Mouse (Mus musculus) liver, postnatal 0 days (tissue): ENCODE measurements around the gene Gm16181. TPM values are rescaled to one million over a fixed set of nuclear protein-coding genes. Genes with fewer than 3 reads are reported as not detected.
A peak's percentile ranks its signal among the peaks of the same experiment; 100 is the strongest.

Experiments used
- ATAC-seq: fragments of 200-750 bp; cut with Nextera tagmentation; 2 replicates; pipeline ENCODE4 v1.8.0; 2017; ENCODE audit warnings: mild to moderate bottlenecking, moderate library complexity
- DNase-seq: peaks from one replicate; pipeline ENCODE4 v3.0.0-alpha.2; 2016
- H3K27ac ChIP-seq: fragments of 300-500 bp; sonication (generic); 2 replicates; pipeline ENCODE4 v1.5.1; 2014; ENCODE audit warnings: antibody characterized with exemption, moderate library complexity, mild to moderate bottlenecking, low read depth
- H3K27me3 ChIP-seq: fragments of 300-500 bp; sonication (generic); 2 replicates; pipeline ENCODE4 v1.6.1; 2014; ENCODE audit warnings: low read length, control low read depth, mixed read lengths; ENCODE audit not compliant: insufficient read depth
- H3K36me3 ChIP-seq: fragments of 300-500 bp; sonication (generic); replicated peaks from 2 replicates; pipeline ENCODE4 v1.6.1; 2014; ENCODE audit warnings: mild to moderate bottlenecking, control low read depth, low read length, moderate library complexity, mixed read lengths; ENCODE audit not compliant: insufficient read depth
- H3K4me1 ChIP-seq: fragments of 300-500 bp; sonication (generic); 2 replicates; pipeline ENCODE4 v1.6.1; 2014; ENCODE audit warnings: antibody characterized with exemption, mild to moderate bottlenecking, control low read depth; ENCODE audit not compliant: insufficient read depth
- H3K4me2 ChIP-seq: fragments of 300-500 bp; sonication (generic); 2 replicates; pipeline ENCODE4 v1.6.1; 2014; ENCODE audit warnings: low read depth, mild to moderate bottlenecking, low read length, moderate library complexity, mixed read lengths
- H3K4me3 ChIP-seq: fragments of 300-500 bp; sonication (generic); 2 replicates; pipeline ENCODE4 v1.5.1; 2014; ENCODE audit warnings: low read depth, low read length
- H3K9ac ChIP-seq: fragments of 300-500 bp; sonication (generic); replicated peaks from 2 replicates; pipeline ENCODE4 v1.6.1; 2014; ENCODE audit warnings: mild to moderate bottlenecking, moderate library complexity
- H3K9me3 ChIP-seq: fragments of 300-500 bp; sonication (generic); 2 replicates; pipeline ENCODE4 v1.6.1; 2016; ENCODE audit warnings: mild to moderate bottlenecking, control low read depth, low read length, mixed read lengths
- CTCF ChIP-seq: sonication (generic); IDR thresholded peaks from 2 replicates; pipeline ENCODE4 v1.5.1; 2016; ENCODE audit warnings: antibody characterized with exemption, low read depth
- EP300 ChIP-seq: IDR thresholded peaks from 2 replicates; pipeline ENCODE4 v1.6.1; 2016; ENCODE audit warnings: antibody characterized with exemption, low read depth, mild to moderate bottlenecking
- WGBS: fragments of 180-500 bp; shearing (Covaris S2); extraction: QIAGEN DNeasy Blood & Tissue Kit; methylation state at CpG from one replicate; pipeline ENCODE4 v1.1.7; 2014; ENCODE audit not compliant: insufficient replicate concordance; 5-methylcytosine and 5-hydroxymethylcytosine counted together
- polyA plus RNA-seq: library from polyadenylated mRNA; unstranded; fragments of >200 nt; fragmentation: Nextera tagmentation; extraction: Ambion mirVana; gene quantifications from 2 replicates; pipeline ENCODE4 v1.2.1, GENCODE M21; 2015

Gene Gm16181
- polyA plus RNA-seq, result 0.22 TPM in 2 replicates

DNA sequence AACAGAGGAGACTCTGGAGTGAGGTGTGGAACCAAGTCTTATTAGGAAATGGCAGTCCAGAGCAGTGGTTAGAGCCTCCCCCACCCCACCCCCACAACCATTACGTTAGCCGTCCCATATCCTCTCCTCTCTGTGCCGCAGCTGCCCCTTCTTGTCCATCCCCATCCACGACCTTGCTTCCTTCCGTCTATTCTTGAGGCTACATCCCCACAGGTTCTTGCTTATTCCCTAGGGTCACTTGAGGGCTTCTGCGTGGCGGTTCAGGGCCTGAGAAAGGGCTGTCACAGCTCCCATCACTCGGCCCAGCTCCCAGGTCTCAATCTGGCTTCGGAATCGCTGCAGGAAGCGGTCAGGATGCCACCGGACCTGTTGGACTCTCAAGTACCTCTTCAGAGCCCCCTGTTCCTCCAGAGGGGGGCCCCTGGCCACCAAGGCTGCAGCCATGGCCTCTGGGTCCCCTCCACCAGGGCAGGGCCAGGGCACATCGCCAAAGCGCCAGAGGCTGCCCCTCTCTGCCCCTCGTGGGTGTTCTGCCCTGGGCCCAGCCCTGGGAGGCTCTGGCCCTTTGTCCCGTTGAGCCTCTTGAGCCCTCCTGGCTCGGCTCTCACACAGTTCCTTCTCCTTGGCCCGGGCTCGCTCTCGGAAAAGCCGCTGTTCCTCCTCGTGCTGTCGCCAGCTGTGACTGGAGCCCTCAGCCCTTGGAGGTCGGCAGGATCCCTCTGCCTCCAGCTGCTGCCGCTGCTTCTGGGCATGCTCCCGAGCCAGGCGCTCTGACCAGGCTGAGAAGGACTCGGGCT lies at the start of gene Gm16181:
TSS of gene Gm16181 (plus strand) at position 679 of the 797 bp plus-strand sequence.
- no peaks in the 10 kb centered on the region for H3K9me3 ChIP-seq
- H3K4me1 ChIP-seq, result peaks cover 30% of the 10 kb centered on the region
- TF ChIP-seq CTCF (no peak), EP300 (no peak)
- H3K27ac ChIP-seq, result peak within 1 kb of the TSS; percentile 80
- ATAC-seq, result no peak
- H3K36me3 ChIP-seq, result peaks cover 14% of the 10 kb centered on the region; the same call in 1 of the 2 replicates
- H3K4me2 ChIP-seq, result peak within 1 kb of the TSS; percentile 56
- peaks cover 4% of the 10 kb centered on the region; the same call in 1 of the 2 replicates for H3K27me3 ChIP-seq
- no peak within 1 kb of the TSS for H3K4me3 ChIP-seq
- H3K9ac ChIP-seq, result no peak within 1 kb of the TSS
- no peak for DNase-seq
- WGBS, result 55% methylated on average over 28 of the region's 28 CpGs

DNA sequence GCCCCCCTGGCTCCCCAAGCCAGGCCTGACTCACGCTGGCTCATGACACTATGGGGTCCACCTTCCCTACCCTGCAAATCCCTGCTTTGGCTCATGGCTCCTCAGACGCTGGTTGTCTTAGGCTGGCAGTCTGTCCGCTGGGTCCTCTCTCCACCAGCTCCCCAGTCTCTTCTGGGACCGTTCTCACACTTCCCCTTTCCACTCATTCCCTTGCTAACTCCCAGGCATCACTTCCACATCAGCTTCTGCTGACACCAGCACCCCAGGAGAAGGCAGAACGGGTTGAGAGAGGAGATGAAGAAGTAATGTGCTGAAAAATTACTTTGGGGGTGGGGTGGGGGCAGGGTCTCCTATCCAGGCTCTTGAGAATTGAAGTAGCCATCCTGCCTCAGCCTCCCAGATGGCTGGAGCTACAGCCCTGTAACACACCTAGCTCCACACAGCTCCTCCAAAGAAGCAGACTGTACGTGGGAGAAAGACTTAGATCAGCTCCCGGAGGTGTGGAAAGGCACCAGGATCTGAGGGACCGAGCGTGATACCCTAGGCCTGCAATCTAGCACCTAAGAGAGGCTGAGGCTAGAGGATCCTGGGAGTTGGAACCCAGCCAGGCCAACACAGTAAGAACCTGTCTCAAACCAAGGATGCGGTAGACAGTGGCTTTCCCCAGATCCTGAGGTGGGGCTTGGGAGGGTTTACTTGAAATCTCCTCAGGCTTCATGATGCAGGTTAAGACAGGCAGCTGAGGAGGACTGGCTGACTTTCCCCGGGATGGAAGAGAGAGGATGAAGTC lies 48.0 kb upstream of the Gm16181 start:
- Histone ChIP-seq H3K27ac (peak overlapping the region; percentile 64), H3K4me2 (peak overlapping the region; percentile 20; the same call in 1 of the 2 replicates)
- peak; percentile 24; the same call in 1 of the 2 replicates for ATAC-seq

DNA sequence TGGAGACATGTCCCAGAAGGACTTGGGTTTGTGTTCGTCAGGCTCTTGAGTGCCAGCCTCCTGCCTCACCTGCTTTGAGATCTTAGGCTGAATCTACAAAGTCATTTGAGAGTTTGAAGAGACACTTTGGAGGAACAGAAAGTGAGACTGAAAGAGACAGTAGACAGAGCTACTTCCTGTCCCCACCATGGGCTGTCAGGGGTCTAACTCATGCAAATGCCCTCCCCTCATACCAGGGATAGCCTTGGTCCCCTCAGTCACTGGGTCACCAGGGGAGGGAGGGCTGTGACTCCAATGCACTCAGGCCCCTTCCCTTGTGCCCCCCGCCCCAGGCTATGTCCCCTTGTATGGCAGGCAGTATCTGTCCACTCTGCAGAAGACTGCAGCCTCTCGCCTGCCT lies 47.3 kb upstream of the Gm16181 start:
- Histone ChIP-seq H3K9ac (no peak overlapping the region), H3K4me3 (no peak overlapping the region), H3K4me1 (0 out of 2 replicates have a peak, but pooled peaks cover 4% of the 10 kb centered on the region), H3K27me3 (no peaks in the 10 kb centered on the region), H3K9me3 (no peaks in the 10 kb centered on the region), H3K27ac (peak overlapping the region; percentile 64), H3K36me3 (no peaks in the 10 kb centered on the region), H3K4me2 (0 out of 2 replicates have a peak overlapping the region, but pooled peaks have one; percentile 20)
- WGBS, result 55% methylated on average over 3 of the region's 3 CpGs
- no peak for ATAC-seq
- no peak for DNase-seq
- no peak for TF ChIP-seq EP300
- no peak for TF ChIP-seq CTCF

More for the DNA sequence above, 48.0 kb upstream of the Gm16181 start:
- H3K9me3 ChIP-seq, result no peaks in the 10 kb centered on the region
- WGBS, result 53% methylated on average over 11 of the region's 11 CpGs
- no peak overlapping the region for H3K4me3 ChIP-seq
- H3K4me1 ChIP-seq, result 0 out of 2 replicates have a peak, but pooled peaks cover 4% of the 10 kb centered on the region
- no peaks in the 10 kb centered on the region for H3K36me3 ChIP-seq
- TF ChIP-seq EP300, result no peak
- TF ChIP-seq CTCF, result no peak
- no peak overlapping the region for H3K9ac ChIP-seq
- no peak for DNase-seq
- no peaks in the 10 kb centered on the region for H3K27me3 ChIP-seq

DNA sequence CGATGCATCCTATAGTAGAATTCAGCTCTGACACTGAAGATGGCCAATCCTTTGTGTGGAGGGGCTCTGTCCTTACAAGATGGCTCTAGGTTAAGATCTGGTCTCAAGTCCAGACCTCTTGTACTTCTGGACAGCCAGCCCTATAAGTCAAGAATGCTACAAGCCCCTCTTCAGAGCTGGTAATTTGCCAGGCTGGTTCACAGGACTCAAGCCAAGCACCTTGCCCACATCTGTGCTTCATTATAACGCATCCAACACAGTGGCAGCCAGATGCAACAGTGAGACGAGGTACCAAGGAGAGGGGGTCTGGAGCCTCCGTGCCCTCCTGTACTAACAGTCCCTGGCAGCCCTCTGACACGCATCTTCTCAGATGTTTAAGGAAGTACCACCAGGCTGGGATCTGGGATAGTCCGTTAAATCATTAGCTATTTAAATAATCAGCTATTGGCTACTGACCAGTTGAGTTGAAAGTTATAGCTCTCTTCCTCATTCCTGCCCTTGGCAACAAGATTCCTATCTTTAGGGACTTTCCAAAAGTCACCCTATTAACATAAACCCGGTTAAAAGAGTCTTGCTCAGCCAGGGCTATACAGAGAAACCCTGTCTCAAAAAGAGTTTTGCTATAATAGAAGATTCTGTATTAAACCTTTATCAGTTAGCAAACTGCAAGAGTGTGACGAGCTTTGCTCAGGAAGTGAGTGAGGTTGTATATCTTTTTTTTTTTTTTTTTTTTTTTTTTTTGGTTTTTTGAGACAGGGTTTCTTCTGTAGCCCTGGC lies 46.2 kb upstream of the Gm16181 start:
- Histone ChIP-seq H3K27me3 (no peaks in the 10 kb centered on the region), H3K4me1 (0 out of 2 replicates have a peak, but pooled peaks cover 4% of the 10 kb centered on the region), H3K9me3 (no peaks in the 10 kb centered on the region), H3K9ac (no peak overlapping the region), H3K4me2 (no peak overlapping the region), H3K4me3 (no peak overlapping the region), H3K36me3 (no peaks in the 10 kb centered on the region), H3K27ac (no peak overlapping the region)
- WGBS, result 62% methylated on average over 8 of the region's 8 CpGs
- no peak for ATAC-seq
- no peak for DNase-seq
- TF ChIP-seq EP300 (no peak), CTCF (no peak)

DNA sequence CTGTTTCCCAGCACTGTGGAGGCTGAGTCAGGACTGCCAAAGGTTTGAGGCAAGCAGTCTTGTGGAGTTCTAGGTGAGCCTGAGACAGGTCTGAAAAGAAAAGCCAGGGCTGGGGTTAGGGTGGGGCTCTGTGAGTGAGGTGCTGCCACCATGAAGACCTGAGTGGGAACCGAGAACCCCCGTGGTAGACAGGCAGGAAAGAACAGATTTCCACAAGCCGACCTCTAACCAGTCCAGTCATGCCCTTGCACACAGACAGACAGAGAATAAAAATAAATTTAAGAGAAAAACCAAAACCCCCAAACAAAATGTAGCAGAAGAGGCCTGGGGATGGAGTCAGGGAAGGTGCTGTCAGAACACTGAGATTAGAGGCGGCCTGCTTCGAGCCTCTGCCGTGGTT lies 45.3 kb upstream of the Gm16181 start:
- Histone ChIP-seq H3K4me3 (no peak overlapping the region), H3K4me2 (no peak overlapping the region), H3K9me3 (no peaks in the 10 kb centered on the region), H3K36me3 (no peaks in the 10 kb centered on the region), H3K4me1 (0 out of 2 replicates have a peak, but pooled peaks cover 4% of the 10 kb centered on the region), H3K27me3 (no peaks in the 10 kb centered on the region), H3K9ac (no peak overlapping the region), H3K27ac (no peak overlapping the region)
- TF ChIP-seq EP300, result no peak
- TF ChIP-seq CTCF, result no peak
- ATAC-seq (no peak), DNase-seq (no peak)
- WGBS, result 55% methylated on average over 6 of the region's 6 CpGs
